In genomic region chr5:112886687-112887491, GRCm38 (mm10) we compare ENCODE assay signal across 10 mouse cellular contexts. TPM values are rescaled to one million over a fixed set of nuclear protein-coding genes. Genes with fewer than 3 reads are reported as not detected.
DNase-seq lines count a peak whose midpoint lies in the region; ATAC-seq and TF ChIP-seq lines count a peak whose summit lies in the region.
"Had no signal": no experiment of that assay in that cellular context is flagged by ENCODE, and none has a peak within 500 bp of the region (broad histone marks: within the 10 kb centered on the region; RNA-seq: fewer than 3 reads in every experiment).

No protein-coding gene starts in this region.

- no peak for TF ChIP-seq CTCF in forebrain, postnatal 0 days (IDR thresholded peaks at IDR 0.05; ENCODE audit: low read depth)

- no peak overlapping the region for H3K27ac ChIP-seq in kidney, embryonic 15.5 days
- no peak overlapping the region for H3K27ac ChIP-seq in forebrain, postnatal 0 days (ENCODE audit: low read depth, low read length)
- H3K27ac ChIP-seq: neural tube, embryonic 12.5 days had no signal

- ATAC-seq in kidney, embryonic 15.5 days (replicated peaks; ENCODE audit: low FRiP score) = no peak
- ATAC-seq in forebrain, postnatal 0 days = peak; percentile 80

- no peaks in the 10 kb centered on the region for H3K36me3 ChIP-seq in kidney, embryonic 15.5 days
- no peaks in the 10 kb centered on the region for H3K36me3 ChIP-seq in forebrain, postnatal 0 days (ENCODE audit: insufficient read depth)
- H3K36me3 ChIP-seq: neural tube, embryonic 12.5 days had no signal

- intact Hi-C loops in heart, postnatal 25 days (cut with DNase I) = no loop called here

- peaks cover 3% of the 10 kb centered on the region; the same call in 1 of the 2 replicates for H3K9me3 ChIP-seq in kidney, embryonic 15.5 days (replicated peaks)
- H3K9me3 ChIP-seq in forebrain, postnatal 0 days (ENCODE audit: low read length) = no peaks in the 10 kb centered on the region
- H3K9me3 ChIP-seq: neural tube, embryonic 12.5 days had no signal

- H3K27me3 ChIP-seq in kidney, embryonic 15.5 days = no peaks in the 10 kb centered on the region
- H3K27me3 ChIP-seq in forebrain, postnatal 0 days (ENCODE audit: insufficient read depth, low read length) = no peaks in the 10 kb centered on the region
- H3K27me3 ChIP-seq: CH12.LX; neural tube, embryonic 12.5 days had no signal

- H3K4me2 ChIP-seq in kidney, embryonic 15.5 days = no peak overlapping the region
- H3K4me2 ChIP-seq in forebrain, postnatal 0 days (ENCODE audit: low read depth) = no peak overlapping the region
- H3K4me2 ChIP-seq: neural tube, embryonic 12.5 days had no signal

- no peak overlapping the region for H3K4me3 ChIP-seq in kidney, embryonic 15.5 days (replicated peaks)
- no peak overlapping the region for H3K4me3 ChIP-seq in forebrain, postnatal 0 days (ENCODE audit: low read depth, low read length)
- H3K4me3 ChIP-seq: neural tube, embryonic 12.5 days had no signal

- WGBS in kidney, embryonic 15.5 days = 63% methylated on average over 17 of the region's 17 CpGs
- WGBS in forebrain, postnatal 0 days = 48% methylated on average over 17 of the region's 17 CpGs

- DNase-seq in kidney, adult 18-20 months = peak; percentile 43
- DNase-seq in adrenal gland, adult 8-10 months = peak; percentile 78
- peak; percentile 54 for DNase-seq in forebrain, postnatal 0 days
- peak; percentile 44 for DNase-seq in heart, postnatal 25 days (ENCODE audit: low spot score)
- peak; percentile 67 for DNase-seq in lung, postnatal 10 days
- no peak for DNase-seq in thymus, adult 18-20 months
- DNase-seq in urinary bladder, postnatal 25 days (ENCODE audit: low spot score) = no peak

- H3K9ac ChIP-seq in kidney, embryonic 15.5 days = no peak overlapping the region
- no peak overlapping the region for H3K9ac ChIP-seq in forebrain, postnatal 0 days
- H3K9ac ChIP-seq: neural tube, embryonic 12.5 days had no signal

- H3K4me1 ChIP-seq in kidney, embryonic 15.5 days = 0 out of 2 replicates have a peak, but pooled peaks cover 3% of the 10 kb centered on the region
- H3K4me1 ChIP-seq in forebrain, postnatal 0 days (ENCODE audit: insufficient read depth) = no peaks in the 10 kb centered on the region

RNA-seq across cellular contexts. Expression of gene Myo18b, which starts 9.3 kb away (rescaled TPM):
- 0.22 and 0.69 TPM in 2 replicates for polyA plus RNA-seq in kidney, embryonic 15.5 days (2015; fragmentation: Nextera tagmentation; extraction: Ambion mirVana)
- total RNA-seq in adrenal gland, adult 8-10 months (2022) = under 1 TPM in 3 of 4 experiments, not detected in 1; 0.10 to 0.22 (median 0.11) TPM
- total RNA-seq in forebrain, postnatal 0 days (2014; rRNA removed) = 2.0 and 2.5 TPM in 2 replicates
- 1.0 and 1.6 TPM in 2 replicates for polyA plus RNA-seq in forebrain, postnatal 0 days (2015; fragmentation: Nextera tagmentation; extraction: Ambion mirVana)
- 100 to 1,000 TPM; 253 to 259 TPM for total RNA-seq in heart, postnatal 25 days (2021)
- total RNA-seq: CH12.LX had no signal

Comparison
In these comparisons a context has a peak if more than half of its experiments do, and no peak if none do; other contexts are left out.
1. DNase-seq: peak in kidney, adult 18-20 months (single experiment), adrenal gland, adult 8-10 months (single experiment), forebrain, postnatal 0 days (single experiment), heart, postnatal 25 days (single experiment) and lung, postnatal 10 days (single experiment); none in thymus, adult 18-20 months (0 of 2) and urinary bladder, postnatal 25 days (single experiment).
2. RNA of gene Myo18b, which starts 9.3 kb away (total RNA-seq): 253 to 259 TPM in heart, postnatal 25 days; 2.0 to 2.5 TPM in forebrain, postnatal 0 days and 0.10 to 0.22 TPM in adrenal gland, adult 8-10 months; every median in the first group is over 10 times any median in the second.